Mouse (Mus musculus) adipocyte (in vitro differentiated cells): ENCODE measurements around the gene 1700008O03Rik.

Experiments used
- DNase-seq: peaks from one replicate; pipeline ENCODE4 v3.0.0-alpha.2; 2016; ENCODE audit warnings: low spot score

Gene 1700008O03Rik

GRCm38 (mm10) chr7:44375207-44375606 lies 10.4 kb downstream of the 1700008O03Rik start:
- no peak for DNase-seq

- no peak for DNase-seq
These were observed 10.9 kb downstream of the 1700008O03Rik start for GRCm38 (mm10) chr7:44374756-44375155.

DNA sequence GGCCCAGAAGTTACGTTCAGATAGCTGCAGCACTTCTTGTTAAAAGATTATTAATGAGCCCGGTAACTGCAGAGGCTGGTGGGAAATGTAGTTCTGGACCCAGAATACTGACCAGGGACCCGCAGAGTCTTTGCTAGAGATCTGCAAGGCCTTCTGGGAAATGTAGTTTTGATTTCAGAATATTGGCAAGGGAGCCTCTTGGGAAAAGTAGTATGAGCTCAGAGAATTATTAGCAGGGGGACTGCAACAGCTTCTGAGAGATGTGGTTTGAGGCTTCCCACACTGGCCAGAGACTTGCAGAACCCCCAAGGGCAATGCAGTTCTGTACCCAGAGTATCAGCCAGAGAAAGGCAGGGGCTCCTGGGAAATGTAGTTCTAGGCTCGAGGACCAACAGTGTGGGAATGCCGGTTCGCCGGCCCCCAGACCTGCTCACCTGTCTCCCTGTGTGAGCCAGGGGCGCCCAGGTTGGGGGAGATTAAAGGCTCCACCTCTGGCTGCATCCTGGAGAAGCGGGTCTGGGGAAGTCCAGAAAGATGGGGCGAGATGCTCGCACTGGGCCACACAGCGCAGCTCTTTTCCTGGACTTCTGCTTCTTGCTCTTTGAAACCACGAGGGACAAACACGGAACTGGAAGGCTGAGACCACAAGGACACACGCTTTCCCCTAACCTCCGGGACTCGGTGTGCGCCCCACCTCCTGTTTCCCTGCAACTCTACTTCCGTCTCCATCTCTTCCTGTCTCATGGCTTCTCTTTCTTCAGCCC lies 11.5 kb downstream of the 1700008O03Rik start:
- DNase-seq, result peak; percentile 43

DNA sequence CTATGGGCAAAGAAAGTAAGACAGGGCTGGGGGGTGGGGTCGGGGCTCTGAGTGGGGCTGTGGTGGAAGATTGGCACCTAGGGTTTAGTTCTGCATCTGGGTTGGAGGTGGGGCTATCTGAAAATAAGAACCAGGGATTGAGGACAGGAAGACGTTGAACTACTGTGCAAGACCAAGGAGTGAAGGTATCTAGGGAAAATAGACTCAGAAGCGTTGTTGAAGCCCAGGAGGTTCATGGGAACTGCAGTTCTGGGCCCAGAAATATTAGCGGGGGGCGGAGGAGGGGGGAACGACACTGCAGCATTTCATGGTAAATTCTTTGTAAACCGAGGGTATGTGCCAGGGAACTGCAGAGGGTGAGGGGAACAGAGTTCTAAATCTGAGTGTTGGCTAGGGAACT lies 12.2 kb downstream of the 1700008O03Rik start:
- no peak for DNase-seq

- DNase-seq, result no peak
These were observed 12.9 kb downstream of the 1700008O03Rik start for GRCm38 (mm10) chr7:44372678-44373077.

- DNase-seq, result no peak
These were observed 24.8 kb downstream of the 1700008O03Rik start for GRCm38 (mm10) chr7:44360792-44361301.

DNA sequence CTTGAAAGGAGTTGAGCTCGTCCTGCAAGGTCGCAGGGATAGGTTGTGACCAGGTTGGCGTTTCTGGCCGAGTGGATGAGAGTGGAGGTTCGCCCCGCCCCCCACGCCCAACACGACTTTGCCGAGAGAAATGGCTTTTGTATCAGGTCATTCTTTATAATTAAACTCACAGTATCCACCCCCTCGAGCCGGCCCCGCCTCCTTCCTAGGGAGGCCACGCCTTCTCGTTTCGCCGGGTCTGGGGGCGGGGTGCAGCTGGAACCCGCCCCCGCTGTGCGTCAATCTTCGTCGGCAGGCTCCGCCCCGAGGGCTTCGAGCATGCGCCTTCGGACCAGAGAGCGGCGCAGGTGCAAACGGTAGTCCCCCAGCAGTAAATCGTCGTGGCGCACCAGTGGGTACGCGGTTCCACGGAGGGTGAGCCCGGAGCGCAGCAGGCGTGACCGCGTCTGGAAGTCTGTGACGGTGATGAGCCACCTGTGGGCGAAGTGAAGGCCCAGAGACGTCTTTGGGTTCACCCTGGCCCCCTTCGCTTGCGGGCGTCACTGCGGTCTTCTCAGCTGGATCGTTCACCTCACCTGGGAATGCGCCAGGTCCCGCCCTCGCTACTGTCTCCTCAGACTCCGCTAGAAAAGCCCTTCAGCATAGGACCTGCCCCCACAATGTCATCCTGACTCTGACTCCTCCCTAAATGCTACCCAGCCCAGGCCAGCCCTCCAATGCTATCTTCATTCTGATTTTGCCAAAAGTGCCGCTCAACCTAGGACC lies 25.5 kb downstream of the 1700008O03Rik start:
- DNase-seq, result no peak

DNA sequence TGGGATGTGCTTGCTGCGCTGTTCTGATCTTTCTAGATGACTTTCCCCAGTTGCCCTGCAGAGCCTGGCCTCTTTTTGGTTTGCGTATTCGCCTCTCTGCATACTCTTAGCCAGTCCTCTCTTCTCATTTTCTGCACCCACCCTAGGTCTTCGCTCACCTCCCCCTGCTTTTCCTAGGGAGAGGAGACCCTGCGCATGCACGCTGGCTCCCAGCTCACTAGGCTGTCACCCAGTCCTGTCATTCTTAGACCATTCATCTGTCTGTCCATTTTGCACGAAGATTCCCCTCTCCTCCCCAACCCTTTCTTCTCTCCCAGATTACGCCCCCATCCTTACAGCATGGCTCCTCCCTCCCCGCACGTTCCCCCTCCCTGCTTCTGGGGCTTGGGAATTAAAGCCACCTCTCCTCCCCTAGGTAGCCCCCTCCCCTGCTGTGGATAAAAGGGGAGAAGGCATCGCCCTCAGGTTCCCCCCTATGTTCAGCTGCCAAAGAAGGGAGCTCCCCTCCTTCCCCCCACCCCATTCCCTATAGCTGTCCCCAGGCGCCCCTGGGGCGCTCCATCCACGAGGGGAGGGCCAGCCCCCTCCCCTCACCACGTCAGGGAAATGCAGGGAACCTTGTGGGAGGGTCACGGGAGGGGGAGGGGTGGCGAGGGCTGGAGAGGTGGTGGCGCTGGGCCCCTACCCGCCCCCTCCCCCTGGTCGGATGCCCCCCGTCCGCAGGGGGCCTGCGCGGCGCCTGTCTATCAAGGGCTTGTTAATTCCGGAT lies 26.6 kb downstream of the 1700008O03Rik start:
- DNase-seq, result no peak

DNA sequence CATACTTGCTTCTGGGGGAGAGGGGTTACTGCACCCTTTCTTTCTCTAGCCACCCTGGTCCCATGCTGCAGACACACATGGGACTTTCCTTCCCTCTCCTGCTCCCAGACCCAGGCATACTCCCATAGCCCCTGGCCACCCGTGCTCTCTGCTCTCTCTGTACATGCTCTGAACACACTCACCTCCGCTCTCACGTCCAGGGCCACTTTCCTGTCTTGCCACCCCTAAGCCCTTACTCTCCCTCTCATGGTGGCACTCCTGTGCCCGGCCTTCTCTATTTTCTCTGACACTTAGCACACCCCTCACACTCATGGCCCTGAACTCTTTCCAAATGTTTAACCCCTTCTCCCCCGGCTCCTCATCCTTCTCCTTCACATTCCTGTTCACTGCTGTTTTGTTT lies 27.6 kb downstream of the 1700008O03Rik start:
- DNase-seq, result no peak

DNA sequence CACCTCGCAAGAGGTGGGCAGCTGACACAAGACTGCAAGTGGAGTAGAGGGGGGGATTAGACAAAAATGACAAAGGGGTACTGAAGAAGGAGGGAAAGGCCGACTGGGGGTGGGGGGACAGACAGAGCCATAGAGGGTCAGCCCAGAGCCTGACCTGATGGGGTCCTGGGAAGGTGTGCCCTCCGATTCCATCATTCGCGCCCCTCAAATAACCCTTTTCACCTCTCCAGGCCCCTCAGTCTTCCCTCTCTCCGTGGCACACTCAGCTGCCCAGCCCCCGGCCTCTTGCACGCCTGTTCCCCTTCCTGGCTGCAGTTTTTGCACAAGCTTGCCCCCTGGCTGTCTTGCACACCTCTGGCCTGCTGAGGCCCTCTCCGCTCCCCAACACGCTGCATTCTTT lies 28.1 kb downstream of the 1700008O03Rik start:
- DNase-seq, result no peak

DNA sequence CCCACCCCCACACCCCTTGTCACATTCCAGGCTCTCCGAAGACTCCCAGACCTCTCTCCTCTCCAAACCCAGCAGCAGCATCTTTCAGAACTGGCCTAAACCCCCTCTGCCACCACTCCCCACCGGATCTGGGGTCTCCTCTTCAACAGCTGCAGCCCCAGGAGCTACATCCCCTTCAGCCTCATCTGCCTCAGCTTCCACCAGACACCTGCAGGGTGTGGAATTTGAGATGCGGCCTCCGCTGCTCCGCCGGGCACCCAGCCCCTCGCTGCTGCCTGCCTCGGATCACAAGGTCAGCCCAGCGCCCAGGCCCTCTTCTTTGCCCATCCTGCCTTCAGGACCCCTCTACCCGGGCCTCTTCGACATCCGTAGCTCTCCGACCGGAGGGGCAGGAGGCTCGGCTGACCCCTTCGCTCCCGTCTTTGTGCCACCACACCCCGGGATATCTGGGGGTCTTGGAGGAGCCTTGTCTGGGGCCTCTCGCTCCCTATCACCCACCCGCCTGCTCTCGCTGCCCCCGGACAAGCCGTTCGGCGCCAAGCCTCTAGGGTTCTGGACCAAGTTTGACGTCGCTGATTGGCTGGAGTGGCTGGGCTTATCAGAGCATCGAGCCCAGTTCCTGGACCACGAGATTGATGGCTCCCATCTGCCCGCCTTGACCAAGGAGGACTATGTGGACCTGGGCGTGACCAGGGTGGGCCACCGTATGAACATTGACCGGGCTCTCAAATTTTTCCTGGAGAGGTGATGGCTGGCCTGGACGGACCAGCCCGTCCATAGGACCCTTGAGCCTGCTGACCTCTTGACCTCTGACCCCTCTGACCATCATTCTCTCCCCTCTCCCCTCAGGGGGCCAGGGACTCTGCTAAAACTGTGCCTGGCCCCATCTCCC lies 28.8 kb downstream of the 1700008O03Rik start:
- no peak for DNase-seq

DNA sequence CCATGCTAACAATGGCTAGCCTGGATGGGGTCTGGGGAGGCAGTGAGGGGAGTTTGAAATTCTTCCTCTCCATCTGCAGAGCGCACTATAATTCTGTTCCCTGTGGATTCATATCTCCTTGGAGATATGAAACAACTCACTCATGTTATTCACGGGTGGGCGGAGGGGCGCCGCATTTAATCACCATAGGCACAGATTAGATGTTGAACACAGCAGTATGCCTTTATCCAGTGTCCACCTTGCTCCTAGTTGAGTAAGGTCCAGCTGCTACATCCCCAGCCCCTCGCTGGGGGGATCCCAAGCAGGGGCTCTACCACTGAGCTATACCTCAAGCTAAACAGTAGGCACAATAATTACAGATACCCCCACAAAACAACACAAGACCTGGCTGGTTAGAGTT lies 30.2 kb downstream of the 1700008O03Rik start:
- DNase-seq, result no peak

DNA sequence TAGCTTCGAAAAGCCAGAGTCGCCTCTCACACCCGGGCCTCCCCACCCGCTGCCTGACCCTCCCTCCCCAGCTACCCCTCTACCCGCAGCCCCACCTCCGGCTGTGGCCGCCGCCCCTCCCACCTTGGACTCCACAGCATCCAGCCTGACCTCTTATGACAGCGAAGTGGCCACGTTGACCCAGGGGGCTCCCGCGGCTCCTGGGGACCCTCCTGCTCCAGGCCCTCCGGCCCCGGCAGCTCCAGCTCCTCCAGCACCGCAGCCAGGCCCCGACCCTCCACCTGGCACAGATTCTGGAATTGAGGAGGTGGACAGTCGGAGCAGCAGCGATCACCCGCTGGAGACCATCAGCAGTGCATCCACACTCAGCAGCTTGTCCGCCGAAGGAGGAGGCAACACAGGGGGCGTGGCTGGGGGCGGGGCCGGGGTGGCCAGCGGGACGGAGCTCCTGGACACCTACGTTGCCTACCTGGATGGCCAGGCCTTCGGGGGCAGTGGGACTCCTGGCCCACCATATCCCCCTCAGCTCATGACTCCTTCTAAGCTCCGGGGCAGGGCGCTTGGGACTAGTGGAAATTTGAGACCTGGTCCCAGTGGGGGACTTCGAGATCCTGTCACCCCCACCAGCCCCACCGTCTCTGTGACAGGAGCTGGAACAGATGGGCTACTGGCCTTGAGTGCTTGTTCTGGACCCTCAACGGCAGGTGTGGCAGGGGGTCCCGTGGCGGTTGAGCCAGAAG lies 31.8 kb downstream of the 1700008O03Rik start:
- DNase-seq, result no peak

GRCm38 (mm10) chr7:44352750-44353600 lies 32.6 kb downstream of the 1700008O03Rik start:
- DNase-seq, result no peak

- no peak for DNase-seq
These were observed 33.5 kb downstream of the 1700008O03Rik start for GRCm38 (mm10) chr7:44351881-44352749.

- peak; percentile 79 for DNase-seq
These were observed 34.5 kb downstream of the 1700008O03Rik start for GRCm38 (mm10) chr7:44350957-44351711.

DNA sequence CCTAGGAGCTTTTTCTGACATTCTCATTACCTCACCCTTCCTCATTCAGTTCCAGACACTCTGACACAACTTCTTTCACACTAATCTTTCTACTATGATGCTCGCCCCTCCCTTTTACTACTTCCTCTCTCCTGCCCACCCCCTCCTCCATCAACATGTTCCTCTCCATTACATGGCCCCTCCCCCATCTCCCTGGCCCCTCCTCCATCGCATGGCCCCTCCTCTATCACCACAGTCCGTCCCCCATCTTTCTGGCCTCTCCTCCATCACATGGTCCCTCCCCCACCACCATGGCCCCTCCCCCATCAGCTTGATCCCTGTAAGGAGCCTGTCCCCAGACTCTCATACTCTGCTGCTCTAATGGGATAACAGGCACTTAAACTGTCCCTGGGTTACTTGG lies 36.6 kb downstream of the 1700008O03Rik start:
- DNase-seq, result no peak

DNA sequence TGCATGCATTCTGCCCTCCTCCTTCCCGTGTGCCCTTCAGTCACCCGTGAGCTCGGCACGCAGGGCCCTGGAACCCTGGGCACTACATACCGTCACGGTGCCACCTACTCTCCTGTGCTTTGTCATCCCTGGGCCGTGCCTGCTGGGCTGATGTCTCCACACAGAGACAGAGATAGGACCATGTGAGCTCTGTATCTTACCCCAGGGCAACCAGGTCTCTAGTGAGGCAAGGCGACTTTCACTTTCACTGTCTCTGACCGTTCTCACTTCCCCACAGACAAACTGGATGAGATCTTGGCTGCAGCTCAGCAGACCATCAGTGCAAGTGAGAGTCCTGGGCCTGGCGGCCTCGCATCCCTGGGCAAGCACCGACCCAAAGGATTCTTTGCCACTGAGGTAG lies 41.0 kb downstream of the 1700008O03Rik start:
- no peak for DNase-seq
